Mouse (Mus musculus): ENCODE measurements around the gene Gm20075.

DNA sequence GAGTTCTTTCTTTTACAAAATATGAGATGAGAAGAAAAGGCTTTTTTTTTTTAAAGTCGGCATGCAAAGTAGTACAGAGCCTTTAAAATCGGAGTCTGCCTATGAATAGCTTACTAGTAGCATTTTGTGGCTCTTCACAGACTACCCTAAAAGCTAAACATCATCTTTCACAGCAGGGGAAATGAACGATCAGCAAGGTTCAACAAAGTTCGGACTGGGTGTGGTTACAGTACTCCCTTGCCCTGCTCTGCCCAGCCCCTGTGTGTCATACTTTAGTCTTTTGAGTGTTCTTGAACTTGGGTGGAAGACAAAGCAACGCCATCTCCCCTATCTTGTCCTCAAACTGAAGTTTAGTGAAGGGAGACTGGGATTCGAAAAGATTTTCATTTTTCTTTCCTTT lies 45.5 kb upstream of the Gm20075 start:
- TF ChIP-seq CTCF (conservative IDR thresholded peaks at IDR 0.05 in 1 of 2, IDR thresholded peaks at IDR 0.05 in 1 of 2; ENCODE audit: low read depth in 2 of 2, low read length in 2 of 2) (no peak), BHLHE40 (IDR thresholded peaks at IDR 0.05; ENCODE audit: low read depth, low read length) (no peak), GABPA (IDR thresholded peaks at IDR 0.05; ENCODE audit: insufficient replicate concordance, low read depth, low read length) (no peak), ZKSCAN1 (IDR thresholded peaks at IDR 0.05; ENCODE audit: borderline replicate concordance, low read depth, low read length) (no peak), POLR2AphosphoS2 (IDR thresholded peaks at IDR 0.05; ENCODE audit: low read depth, low read length) (no peak)

All from CH12.LX (cell line).